Mouse (Mus musculus) small intestine, adult 2 months (tissue): ENCODE data around the gene Ccm2l.

Experiments used
- CTCF ChIP-seq: fragments of 200-500 bp; IDR thresholded peaks from 2 replicates; pipeline ENCODE4 v1.5.1; 2012; ENCODE audit warnings: low read depth, mild to moderate bottlenecking, control low read depth, inconsistent platforms, low read length, moderate library complexity, mixed read lengths; ENCODE audit not compliant: insufficient replicate concordance, insufficient read length; ENCODE audit errors: extremely low read depth
- POLR2A ChIP-seq: fragments of 200-500 bp; IDR thresholded peaks from 2 replicates; pipeline ENCODE4 v1.6.1; 2012; ENCODE audit warnings: low read depth, mild to moderate bottlenecking, control low read depth, inconsistent platforms, low read length, moderate library complexity

GRCm38 (mm10) chr2:153084261-153084976 is 18.7 kb downstream of the Ccm2l start:
- no peak for TF ChIP-seq CTCF
- no peak for TF ChIP-seq POLR2A
